Mouse (Mus musculus): ENCODE measurements around the gene Foxn4.

GRCm38 (mm10) chr5:114299883-114300610, 26.4 kb upstream of the Foxn4 start:
- TF ChIP-seq POLR2A (IDR thresholded peaks at IDR 0.05; ENCODE audit: low read depth, low read length) = no peak
- no peak for TF ChIP-seq CTCF (IDR thresholded peaks at IDR 0.05; ENCODE audit: extremely low read depth, insufficient read depth, insufficient read length, insufficient replicate concordance)
